Mouse (Mus musculus) ES-Bruce4 (cell line): ENCODE measurements at regions not wholly inside any gene's neighbourhood (a gene's known extent, or its start where the extent isn't known, plus 50 kb on each side); places are given as distances from the start of the nearest gene placed in this dataset.

Source experiments
- H3K27ac ChIP-seq: 2 replicates; pipeline ENCODE4 v1.5.1; 2012; ENCODE audit warnings: low read length, inconsistent platforms; ENCODE audit not compliant: insufficient read depth
- H3K27me3 ChIP-seq: 2 replicates; pipeline ENCODE4 v1.6.1; 2012; ENCODE audit warnings: mild to moderate bottlenecking, low read length, inconsistent platforms; ENCODE audit not compliant: control insufficient read depth, poor library complexity, insufficient read depth, severe bottlenecking
- H3K36me3 ChIP-seq: 2 replicates; pipeline ENCODE4 v1.6.1; 2012; ENCODE audit warnings: inconsistent platforms, mild to moderate bottlenecking, low read length, moderate library complexity; ENCODE audit not compliant: control insufficient read depth, poor library complexity, insufficient read depth, severe bottlenecking
- H3K4me1 ChIP-seq: one replicate; pipeline ENCODE4 v1.8.1; 2011; ENCODE audit warnings: low read length; ENCODE audit not compliant: control insufficient read depth, insufficient read depth
- H3K4me3 ChIP-seq: 2 replicates; pipeline ENCODE4 v1.5.1; 2011; ENCODE audit warnings: low read depth, mild to moderate bottlenecking, low read length
- H3K9ac ChIP-seq: 2 replicates; pipeline ENCODE4 v1.6.1; 2012; ENCODE audit warnings: low read depth, mild to moderate bottlenecking, inconsistent platforms; ENCODE audit not compliant: poor library complexity, severe bottlenecking
- H3K9me3 ChIP-seq: replicated peaks from 2 replicates; pipeline ENCODE4 v1.6.1; 2012; ENCODE audit warnings: mild to moderate bottlenecking, low read length, inconsistent platforms; ENCODE audit not compliant: control insufficient read depth, poor library complexity, insufficient read depth, severe bottlenecking
- CTCF ChIP-seq: IDR thresholded peaks from one replicate; pipeline ENCODE4 v1.8.1; 2011; ENCODE audit warnings: low read depth, low read length
- EP300 ChIP-seq: IDR thresholded peaks from 2 replicates; pipeline ENCODE4 v1.6.1; 2011; ENCODE audit warnings: low read depth, low read length; ENCODE audit not compliant: insufficient read depth
- POLR2A ChIP-seq: IDR thresholded peaks from one replicate; pipeline ENCODE4 v1.8.1; 2011; ENCODE audit warnings: low read length; ENCODE audit not compliant: insufficient read depth

DNA sequence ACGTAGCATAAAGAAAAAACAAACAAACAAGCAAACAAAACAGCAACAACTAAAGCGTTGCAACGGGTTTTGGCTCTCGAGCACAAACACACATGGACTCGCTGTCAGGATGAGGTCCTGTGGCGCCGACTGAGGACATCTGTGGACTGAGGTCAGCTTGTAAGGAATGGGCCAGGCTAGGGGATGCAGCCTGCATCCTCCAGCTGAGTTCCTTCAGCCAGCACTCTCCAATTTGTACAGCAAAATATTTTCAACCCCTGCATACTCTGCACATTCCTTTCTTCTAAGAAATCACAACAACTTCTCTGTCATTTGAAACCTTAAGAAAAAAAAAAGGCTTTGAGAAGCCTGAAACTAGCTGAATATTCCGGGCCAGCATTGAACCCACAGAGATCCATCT, 78.5 kb upstream of the Krr1 start:
- H3K4me3 ChIP-seq: no peak overlapping the region
- no peak overlapping the region for H3K27ac ChIP-seq
- no peak overlapping the region for H3K9ac ChIP-seq
- H3K9me3 ChIP-seq: no peaks in the 10 kb centered on the region
- peaks cover 2% of the 10 kb centered on the region for H3K4me1 ChIP-seq
- TF ChIP-seq POLR2A (no peak), CTCF (no peak), EP300 (no peak)
- H3K36me3 ChIP-seq: no peaks in the 10 kb centered on the region
- no peaks in the 10 kb centered on the region for H3K27me3 ChIP-seq

DNA sequence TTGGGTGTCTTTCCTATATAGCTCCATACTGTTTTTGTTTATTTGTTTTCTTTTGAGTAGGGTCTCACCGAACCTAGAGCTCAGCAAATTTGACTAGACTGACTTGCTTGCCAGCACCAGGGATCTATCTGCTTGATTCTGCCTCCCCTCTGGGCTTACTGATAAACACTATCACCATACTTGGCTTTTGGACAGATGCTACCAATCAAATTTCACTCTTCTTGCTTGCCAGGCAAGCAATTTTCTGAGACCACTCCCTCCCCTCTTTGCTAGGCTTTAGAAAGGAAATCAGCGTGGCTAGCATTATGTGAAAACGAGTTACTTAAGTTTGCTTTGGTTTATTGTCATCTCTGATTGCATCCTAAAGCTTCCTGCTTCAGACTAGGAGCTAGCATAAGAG, 75.1 kb upstream of the Krr1 start:
- Histone ChIP-seq H3K27ac (no peak overlapping the region), H3K9ac (no peak overlapping the region), H3K9me3 (no peaks in the 10 kb centered on the region), H3K4me1 (no peaks in the 10 kb centered on the region), H3K4me3 (no peak overlapping the region), H3K36me3 (no peaks in the 10 kb centered on the region), H3K27me3 (no peaks in the 10 kb centered on the region)
- TF ChIP-seq EP300 (no peak), CTCF (no peak), POLR2A (no peak)

DNA sequence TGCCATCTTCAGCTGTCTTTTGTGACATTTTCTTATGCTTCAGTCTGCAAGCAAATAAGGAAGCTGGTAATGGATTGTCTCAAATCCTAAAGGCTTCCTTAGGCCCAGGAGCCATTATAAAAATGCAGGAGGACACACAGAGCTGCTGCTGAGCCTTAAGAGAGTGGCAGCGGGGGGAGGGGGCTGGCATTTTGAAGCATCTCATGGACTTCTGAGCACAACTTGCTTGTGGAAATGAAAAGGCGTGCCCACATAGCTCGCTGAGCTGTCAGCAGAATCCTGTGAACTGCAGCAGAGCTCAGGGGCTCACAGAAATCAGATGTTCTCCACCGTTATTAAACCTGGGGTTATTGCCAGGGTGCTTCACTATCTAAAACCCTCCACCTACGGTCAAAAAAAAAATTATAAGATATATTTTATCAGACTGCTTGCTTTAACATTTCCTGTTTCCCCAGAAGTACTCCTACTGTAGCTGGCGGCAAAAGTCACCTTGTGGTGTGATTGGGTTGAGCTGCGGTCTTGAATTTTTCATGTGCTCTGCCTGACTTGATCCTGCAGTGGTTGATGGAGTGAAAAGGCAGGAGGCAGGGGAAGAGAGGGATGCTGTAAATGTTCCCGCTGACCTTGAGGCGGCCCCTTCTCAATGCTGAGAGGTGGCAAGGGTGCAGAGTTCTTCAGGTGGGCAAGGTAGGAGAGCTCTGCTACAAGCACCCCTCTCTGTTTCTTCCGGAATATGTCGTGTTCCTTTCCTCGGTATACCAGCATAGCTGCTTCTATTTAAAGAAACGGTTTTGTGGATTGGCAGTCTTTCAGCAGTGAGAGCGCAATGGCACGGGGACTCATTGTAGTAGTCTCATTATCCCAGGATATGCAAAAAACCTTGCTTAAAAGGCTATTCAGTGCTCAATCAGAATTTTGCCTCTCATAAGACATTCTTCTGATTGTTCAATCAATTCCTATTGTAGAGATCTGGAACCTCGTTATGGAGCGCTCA, 71.4 kb upstream of the Krr1 start:
- H3K9ac ChIP-seq: no peak overlapping the region
- H3K9me3 ChIP-seq: no peaks in the 10 kb centered on the region
- no peaks in the 10 kb centered on the region for H3K27me3 ChIP-seq
- no peak overlapping the region for H3K27ac ChIP-seq
- no peak overlapping the region for H3K4me3 ChIP-seq
- H3K36me3 ChIP-seq: no peaks in the 10 kb centered on the region
- TF ChIP-seq POLR2A: no peak
- no peak for TF ChIP-seq CTCF
- TF ChIP-seq EP300: no peak
- no peaks in the 10 kb centered on the region for H3K4me1 ChIP-seq

DNA sequence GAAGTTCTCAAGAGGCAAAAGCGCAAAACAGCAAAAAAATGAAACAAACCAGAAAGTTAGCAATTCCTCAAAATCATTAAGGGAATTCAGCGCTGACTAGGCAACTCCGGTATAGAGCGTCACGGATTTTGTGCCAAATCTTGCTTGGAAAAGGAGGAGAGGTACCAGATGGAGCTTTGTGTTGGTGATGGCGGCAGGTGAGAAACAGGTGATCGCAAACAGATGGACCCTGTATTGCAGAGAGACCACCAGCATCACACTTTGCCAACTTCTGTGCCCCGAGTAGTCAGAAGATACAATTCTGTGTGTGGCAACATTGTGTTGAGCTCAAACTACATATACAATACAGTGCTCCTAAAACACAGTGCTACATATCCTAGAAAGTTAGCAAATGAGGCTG, 68.5 kb upstream of the Krr1 start:
- no peak for TF ChIP-seq POLR2A
- Histone ChIP-seq H3K9ac (no peak overlapping the region), H3K4me1 (no peaks in the 10 kb centered on the region), H3K4me3 (no peak overlapping the region), H3K27me3 (no peaks in the 10 kb centered on the region), H3K27ac (no peak overlapping the region), H3K36me3 (no peaks in the 10 kb centered on the region), H3K9me3 (no peaks in the 10 kb centered on the region)

DNA sequence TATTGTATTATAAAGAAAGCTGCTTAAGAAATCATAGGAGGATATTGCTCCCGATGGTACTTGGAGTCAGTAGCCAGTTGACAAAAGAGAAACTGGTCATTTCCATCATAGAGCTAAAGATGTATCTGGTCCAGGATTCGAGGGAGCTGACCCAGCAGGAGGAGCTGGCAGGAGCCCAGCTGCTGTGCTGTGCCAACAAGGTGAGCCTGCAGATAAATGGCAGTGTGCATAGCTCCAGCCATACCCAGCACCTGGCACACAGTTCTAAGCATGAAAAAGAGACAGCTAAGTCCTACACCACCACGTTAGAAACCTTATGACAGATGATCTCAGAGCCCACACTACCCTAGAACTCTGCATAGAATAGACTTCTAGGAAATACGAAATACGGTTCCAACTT, 64.6 kb upstream of the Krr1 start:
- TF ChIP-seq POLR2A (no peak), EP300 (no peak), CTCF (no peak)
- Histone ChIP-seq H3K9ac (no peak overlapping the region), H3K27ac (no peak overlapping the region), H3K4me1 (no peaks in the 10 kb centered on the region), H3K27me3 (no peaks in the 10 kb centered on the region), H3K9me3 (peaks cover 29% of the 10 kb centered on the region), H3K4me3 (no peak overlapping the region), H3K36me3 (no peaks in the 10 kb centered on the region)

GRCm38 (mm10) chr10:111912561-111912960, 59.9 kb upstream of the Krr1 start:
- Histone ChIP-seq H3K36me3 (no peaks in the 10 kb centered on the region), H3K4me3 (no peak overlapping the region), H3K9me3 (peaks cover 29% of the 10 kb centered on the region), H3K27me3 (no peaks in the 10 kb centered on the region), H3K9ac (no peak overlapping the region), H3K27ac (no peak overlapping the region), H3K4me1 (no peaks in the 10 kb centered on the region)
- TF ChIP-seq CTCF (no peak), EP300 (no peak), POLR2A (no peak)
